Mouse (Mus musculus) stomach, embryonic 16.5 days (tissue): ENCODE measurements around the gene Gpr4. TPM values are rescaled to one million over a fixed set of nuclear protein-coding genes. Genes with fewer than 3 reads are reported as not detected.

Experiments used
- ATAC-seq: fragments of 200-750 bp; cut with Nextera tagmentation; 2 replicates; pipeline ENCODE4 v1.8.0; 2017; ENCODE audit warnings: moderate number of reproducible peaks, moderate TSS enrichment; ENCODE audit not compliant: insufficient read depth, low FRiP score
- H3K27ac ChIP-seq: fragments of 300-500 bp; sonication (generic); 2 replicates; pipeline ENCODE4 v1.5.1; 2014; ENCODE audit warnings: low read length
- H3K27me3 ChIP-seq: fragments of 300-500 bp; sonication (generic); 2 replicates; pipeline ENCODE4 v1.6.1; 2014; ENCODE audit warnings: low read length, control low read depth, mixed read lengths; ENCODE audit not compliant: control insufficient read depth, insufficient read depth
- H3K36me3 ChIP-seq: fragments of 300-500 bp; sonication (generic); 2 replicates; pipeline ENCODE4 v1.6.1; 2014; ENCODE audit warnings: low read length; ENCODE audit not compliant: control insufficient read depth, insufficient read depth
- H3K4me1 ChIP-seq: fragments of 300-500 bp; sonication (generic); 2 replicates; pipeline ENCODE4 v1.6.1; 2014; ENCODE audit warnings: low read length, control low read depth, mixed read lengths; ENCODE audit not compliant: control insufficient read depth, insufficient read depth
- H3K4me2 ChIP-seq: fragments of 300-500 bp; sonication (generic); 2 replicates; pipeline ENCODE4 v1.6.1; 2014; ENCODE audit warnings: low read depth, low read length, mixed read lengths
- H3K4me3 ChIP-seq: fragments of 300-500 bp; sonication (generic); replicated peaks from 2 replicates; pipeline ENCODE4 v1.5.1; 2014; ENCODE audit warnings: mild to moderate bottlenecking, low read length
- H3K9ac ChIP-seq: fragments of 300-500 bp; sonication (generic); 2 replicates; pipeline ENCODE4 v1.6.1; 2014; ENCODE audit warnings: low read length
- H3K9me3 ChIP-seq: fragments of 300-500 bp; sonication (generic); replicated peaks from 2 replicates; pipeline ENCODE4 v1.6.1; 2016; ENCODE audit warnings: low read length, control low read depth; ENCODE audit not compliant: control insufficient read depth
- WGBS: fragments of 180-500 bp; shearing (Covaris S2); extraction: QIAGEN DNeasy Blood & Tissue Kit; methylation state at CpG from one replicate; pipeline ENCODE4 v1.1.7; 2014; 5-methylcytosine and 5-hydroxymethylcytosine counted together
- polyA plus RNA-seq: library from polyadenylated mRNA; unstranded; fragments of >200 nt; fragmentation: Nextera tagmentation; extraction: Ambion mirVana; gene quantifications from 2 replicates; pipeline ENCODE4 v1.2.1, GENCODE M21; 2015

Gpr4 gene
- polyA plus RNA-seq, 1 experiment from 2014 or later: 1.4 TPM

GRCm38 (mm10) chr7:19238344-19238743, 26.0 kb downstream of the Gpr4 start:
- H3K27me3 ChIP-seq: no peaks in the 10 kb centered on the region
- no peak overlapping the region for H3K4me3 ChIP-seq
- H3K9me3 ChIP-seq: no peaks in the 10 kb centered on the region
- no peak overlapping the region for H3K9ac ChIP-seq
- H3K27ac ChIP-seq: no peak overlapping the region
- H3K4me1 ChIP-seq: peaks cover 19% of the 10 kb centered on the region
- no peak for ATAC-seq
- no peaks in the 10 kb centered on the region for H3K36me3 ChIP-seq
- WGBS: 88% methylated on average over 4 of the region's 4 CpGs
- H3K4me2 ChIP-seq: no peak overlapping the region

- no peak overlapping the region; the same call in 1 of the 2 replicates for H3K9ac ChIP-seq
- peak; percentile 91 for ATAC-seq
- H3K27me3 ChIP-seq: no peaks in the 10 kb centered on the region
- peaks cover 19% of the 10 kb centered on the region for H3K4me1 ChIP-seq
- no peak overlapping the region for H3K4me3 ChIP-seq
- 0% methylated on average over 1 of the region's 1 CpGs for WGBS
- no peaks in the 10 kb centered on the region for H3K9me3 ChIP-seq
- H3K27ac ChIP-seq: peak overlapping the region; percentile 66; the same call in 1 of the 2 replicates
- no peaks in the 10 kb centered on the region for H3K36me3 ChIP-seq
- H3K4me2 ChIP-seq: no peak overlapping the region
These were observed 27.1 kb downstream of the Gpr4 start for GRCm38 (mm10) chr7:19239423-19239822.

- H3K4me3 ChIP-seq: no peak overlapping the region
- no peaks in the 10 kb centered on the region for H3K36me3 ChIP-seq
- no peaks in the 10 kb centered on the region for H3K9me3 ChIP-seq
- H3K4me2 ChIP-seq: no peak overlapping the region
- ATAC-seq: no peak
- no peak overlapping the region for H3K9ac ChIP-seq
- H3K4me1 ChIP-seq: peaks cover 19% of the 10 kb centered on the region
- no peaks in the 10 kb centered on the region for H3K27me3 ChIP-seq
- peak overlapping the region; percentile 66 for H3K27ac ChIP-seq
- 44% methylated on average over 4 of the region's 4 CpGs for WGBS
These were observed 27.6 kb downstream of the Gpr4 start for GRCm38 (mm10) chr7:19239986-19240385.

- H3K27ac ChIP-seq: no peak overlapping the region; the same call in 1 of the 2 replicates
- no peak overlapping the region for H3K9ac ChIP-seq
- H3K4me1 ChIP-seq: peaks cover 14% of the 10 kb centered on the region
- no peaks in the 10 kb centered on the region for H3K36me3 ChIP-seq
- ATAC-seq: 0 out of 2 replicates have a peak, but pooled peaks have one; percentile 31
- 80% methylated on average over 8 of the region's 8 CpGs for WGBS
- no peaks in the 10 kb centered on the region for H3K9me3 ChIP-seq
- no peak overlapping the region for H3K4me3 ChIP-seq
- H3K4me2 ChIP-seq: no peak overlapping the region
- no peaks in the 10 kb centered on the region for H3K27me3 ChIP-seq
These were observed 28.6 kb downstream of the Gpr4 start for GRCm38 (mm10) chr7:19240905-19241463.

GRCm38 (mm10) chr7:19242005-19242404, 29.7 kb downstream of the Gpr4 start:
- no peaks in the 10 kb centered on the region for H3K9me3 ChIP-seq
- ATAC-seq: no peak

GRCm38 (mm10) chr7:19243858-19244257, 31.5 kb downstream of the Gpr4 start:
- H3K9ac ChIP-seq: no peak overlapping the region
- peaks cover 8% of the 10 kb centered on the region; the same call in 1 of the 2 replicates for H3K4me1 ChIP-seq
- no peak overlapping the region for H3K27ac ChIP-seq
- no peak overlapping the region for H3K4me3 ChIP-seq
- 70% methylated on average over 5 of the region's 5 CpGs for WGBS
- H3K27me3 ChIP-seq: no peaks in the 10 kb centered on the region
- H3K4me2 ChIP-seq: no peak overlapping the region
- 0 out of 2 replicates have a peak, but pooled peaks cover 4% of the 10 kb centered on the region for H3K36me3 ChIP-seq
- H3K9me3 ChIP-seq: no peaks in the 10 kb centered on the region
- ATAC-seq: no peak

More at GRCm38 (mm10) chr7:19242005-19242404, 29.7 kb downstream of the Gpr4 start:
- H3K27me3 ChIP-seq: no peaks in the 10 kb centered on the region
- no peaks in the 10 kb centered on the region for H3K36me3 ChIP-seq
- H3K9ac ChIP-seq: no peak overlapping the region
- H3K27ac ChIP-seq: no peak overlapping the region
- no peak overlapping the region for H3K4me2 ChIP-seq
- peaks cover 8% of the 10 kb centered on the region; the same call in 1 of the 2 replicates for H3K4me1 ChIP-seq
- no peak overlapping the region for H3K4me3 ChIP-seq
- 89% methylated on average over 1 of the region's 1 CpGs for WGBS

- Histone ChIP-seq H3K4me3 (no peak overlapping the region), H3K36me3 (0 out of 2 replicates have a peak, but pooled peaks cover 4% of the 10 kb centered on the region), H3K9me3 (no peaks in the 10 kb centered on the region), H3K9ac (no peak overlapping the region), H3K4me2 (no peak overlapping the region), H3K27ac (no peak overlapping the region), H3K4me1 (peaks cover 5% of the 10 kb centered on the region; the same call in 1 of the 2 replicates), H3K27me3 (no peaks in the 10 kb centered on the region)
- 93% methylated on average over 3 of the region's 3 CpGs for WGBS
- no peak for ATAC-seq
These were observed 32.7 kb downstream of the Gpr4 start for GRCm38 (mm10) chr7:19245083-19245482.

GRCm38 (mm10) chr7:19246855-19247254, 34.5 kb downstream of the Gpr4 start:
- H3K4me3 ChIP-seq: no peak overlapping the region
- H3K4me1 ChIP-seq: no peaks in the 10 kb centered on the region
- no peak overlapping the region for H3K4me2 ChIP-seq
- no peak; the same call in 1 of the 2 replicates for ATAC-seq
- no peak overlapping the region for H3K9ac ChIP-seq
- no peaks in the 10 kb centered on the region for H3K9me3 ChIP-seq
- 88% methylated on average over 1 of the region's 1 CpGs for WGBS
- H3K27ac ChIP-seq: no peak overlapping the region
- H3K27me3 ChIP-seq: no peaks in the 10 kb centered on the region
- H3K36me3 ChIP-seq: 0 out of 2 replicates have a peak, but pooled peaks cover 4% of the 10 kb centered on the region

GRCm38 (mm10) chr7:19247511-19247910, 35.2 kb downstream of the Gpr4 start:
- no peak overlapping the region for H3K4me2 ChIP-seq
- ATAC-seq: no peak
- 0 out of 2 replicates have a peak, but pooled peaks cover 4% of the 10 kb centered on the region for H3K36me3 ChIP-seq
- no peak overlapping the region for H3K4me3 ChIP-seq
- WGBS: 100% methylated on average over 2 of the region's 2 CpGs
- H3K9ac ChIP-seq: no peak overlapping the region
- no peaks in the 10 kb centered on the region for H3K4me1 ChIP-seq
- no peaks in the 10 kb centered on the region for H3K27me3 ChIP-seq
- H3K9me3 ChIP-seq: no peaks in the 10 kb centered on the region
- no peak overlapping the region for H3K27ac ChIP-seq
